Mouse (Mus musculus): Measurements from ENCODE around the gene Rnf40.

DNA sequence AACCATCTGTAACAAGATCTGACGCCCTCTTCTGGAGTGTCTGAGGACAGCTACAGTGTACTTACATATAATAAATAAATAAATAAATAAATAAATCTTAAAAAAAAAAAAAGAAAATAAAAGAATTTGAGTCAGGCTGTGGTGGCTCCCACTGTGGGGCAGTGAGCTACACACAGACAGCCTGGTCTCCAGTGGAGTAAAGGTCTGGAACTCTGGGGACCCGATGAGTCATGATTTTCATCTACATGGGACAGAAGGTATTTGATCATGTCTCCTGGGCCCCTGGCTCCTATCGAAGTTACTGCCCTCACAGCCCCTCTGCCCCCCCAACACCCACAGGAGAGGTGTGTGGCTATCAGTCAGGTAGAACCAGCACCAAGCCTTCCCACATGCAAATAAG is 63.1 kb downstream of the Rnf40 start:
- TF ChIP-seq POLR2A (IDR thresholded peaks at IDR 0.05; ENCODE audit: control insufficient read depth, low read depth, low read length) (no peak), CTCF (IDR thresholded peaks at IDR 0.05; ENCODE audit: control insufficient read depth, insufficient read depth, insufficient replicate concordance, low read depth, low read length) (no peak)
